ENCODE assay signal across 8 mouse cellular contexts in the genomic region with DNA sequence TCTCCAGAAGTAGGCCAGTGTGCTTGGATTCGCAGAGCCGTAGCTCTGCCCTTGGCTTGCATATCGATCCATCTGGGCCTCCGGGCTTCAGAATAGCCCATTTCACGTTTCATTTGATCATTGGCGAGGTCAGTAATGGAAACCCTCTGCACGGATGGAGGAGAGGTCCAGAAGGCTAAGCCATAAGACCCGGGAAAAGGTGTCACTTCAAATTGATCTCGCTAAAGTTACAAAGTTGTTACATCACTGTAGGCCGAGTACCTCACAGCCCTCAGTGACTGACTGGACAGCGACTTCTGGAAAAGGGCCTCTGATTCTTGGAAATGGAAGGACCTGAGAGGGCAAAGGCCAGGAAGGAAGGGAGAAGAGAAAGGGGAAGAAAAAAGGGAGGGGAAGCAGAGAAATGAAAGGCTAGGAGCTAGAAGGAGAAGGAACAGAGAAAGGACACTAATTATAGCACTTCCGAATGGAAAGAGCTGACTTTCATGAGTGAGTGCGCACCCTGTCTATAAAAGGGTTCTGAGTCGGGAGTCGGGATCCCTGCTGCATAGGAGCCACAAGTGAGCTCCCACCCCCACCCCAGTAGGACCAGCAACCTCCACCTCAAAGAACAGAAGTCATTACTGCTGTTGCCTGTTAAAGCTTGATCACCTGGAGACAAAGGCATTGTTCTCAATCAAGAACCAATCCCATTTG. TPM values are rescaled to one million over a fixed set of nuclear protein-coding genes. Genes with fewer than 3 reads are reported as not detected.
DNase-seq lines count a peak whose midpoint lies in the region; ATAC-seq and TF ChIP-seq lines count a peak whose summit lies in the region.

No protein-coding gene starts in this region.

- WGBS in embryonic facial prominence, embryonic 13.5 days, result 18% methylated on average over 15 of the region's 15 CpGs
- WGBS in intestine, embryonic 14.5 days, result 26% methylated on average over 15 of the region's 15 CpGs
- WGBS in neural tube, embryonic 12.5 days, result 13% methylated on average over 15 of the region's 15 CpGs

- peak overlapping the region; percentile 82 for H3K9ac ChIP-seq in embryonic facial prominence, embryonic 13.5 days
- H3K9ac ChIP-seq in intestine, embryonic 14.5 days (ENCODE audit: low read length), result peak overlapping the region; percentile 59; the same call in 1 of the 2 replicates
- H3K9ac ChIP-seq in neural tube, embryonic 12.5 days, result no peak overlapping the region

- peaks cover 26% of the 10 kb centered on the region for H3K4me1 ChIP-seq in embryonic facial prominence, embryonic 13.5 days
- H3K4me1 ChIP-seq in intestine, embryonic 14.5 days (replicated peaks; ENCODE audit: control insufficient read depth, insufficient read depth, low read length), result no peaks in the 10 kb centered on the region; the same call in 1 of the 2 replicates
- H3K4me1 ChIP-seq in neural tube, embryonic 12.5 days, result peaks cover 23% of the 10 kb centered on the region

- no peak for DNase-seq in layer of hippocampus, adult 2 months (ENCODE audit: low spot score in 2 of 2)
- no peak for DNase-seq in layer of hippocampus, adult 8-10 months (ENCODE audit: low spot score in 2 of 2)
- DNase-seq in intestine, embryonic 14.5 days (ENCODE audit: low spot score), result no peak
- DNase-seq in retina, embryonic 14.5 days (ENCODE audit: low spot score), result no peak
- no peak for DNase-seq in layer of hippocampus, postnatal 25 days (ENCODE audit: extremely low spot score in 1 of 2, low spot score in 1 of 2)
- no peak for DNase-seq in urinary bladder, adult 2 months (ENCODE audit: low spot score)

- ATAC-seq in embryonic facial prominence, embryonic 13.5 days (ENCODE audit: insufficient number of reproducible peaks, insufficient read depth, low FRiP score, low TSS enrichment, low read depth), result no peak
- ATAC-seq in intestine, embryonic 14.5 days (replicated peaks; ENCODE audit: low FRiP score, low TSS enrichment, low read depth), result 0 out of 2 replicates have a peak, but pooled peaks have one; percentile 9
- 0 out of 2 replicates have a peak, but pooled peaks have one; percentile 2 for ATAC-seq in neural tube, embryonic 12.5 days (ENCODE audit: low FRiP score, low read depth)

- H3K4me2 ChIP-seq in embryonic facial prominence, embryonic 13.5 days, result peak overlapping the region; percentile 93
- peak overlapping the region; percentile 62 for H3K4me2 ChIP-seq in intestine, embryonic 14.5 days (ENCODE audit: low read length)
- H3K4me2 ChIP-seq in neural tube, embryonic 12.5 days (replicated peaks), result peak overlapping the region; percentile 80

- H3K27ac ChIP-seq in layer of hippocampus, adult 2 months, result peak overlapping the region; percentile 92
- H3K27ac ChIP-seq in embryonic facial prominence, embryonic 13.5 days, result peak overlapping the region; percentile 75; the same call in 1 of the 2 replicates
- H3K27ac ChIP-seq in intestine, embryonic 14.5 days (ENCODE audit: low read depth), result no peak overlapping the region
- no peak overlapping the region for H3K27ac ChIP-seq in neural tube, embryonic 12.5 days

- no peaks in the 10 kb centered on the region for H3K36me3 ChIP-seq in embryonic facial prominence, embryonic 13.5 days
- no peaks in the 10 kb centered on the region for H3K36me3 ChIP-seq in intestine, embryonic 14.5 days (ENCODE audit: control insufficient read depth, insufficient read depth, low read length)
- no peaks in the 10 kb centered on the region for H3K36me3 ChIP-seq in neural tube, embryonic 12.5 days

- no peaks in the 10 kb centered on the region for H3K9me3 ChIP-seq in embryonic facial prominence, embryonic 13.5 days
- H3K9me3 ChIP-seq in intestine, embryonic 14.5 days (ENCODE audit: control insufficient read depth, low read length), result no peaks in the 10 kb centered on the region
- H3K9me3 ChIP-seq in neural tube, embryonic 12.5 days, result no peaks in the 10 kb centered on the region

- no peak for TF ChIP-seq CTCF in layer of hippocampus, adult 2 months (conservative IDR thresholded peaks at IDR 0.05)

- peaks cover 22% of the 10 kb centered on the region for H3K27me3 ChIP-seq in embryonic facial prominence, embryonic 13.5 days
- H3K27me3 ChIP-seq in intestine, embryonic 14.5 days (replicated peaks; ENCODE audit: control insufficient read depth, insufficient read depth, low read length), result peaks cover 19% of the 10 kb centered on the region
- peaks cover 20% of the 10 kb centered on the region; the same call in 1 of the 2 replicates for H3K27me3 ChIP-seq in neural tube, embryonic 12.5 days (replicated peaks)

- peak overlapping the region; percentile 83 for H3K4me3 ChIP-seq in layer of hippocampus, adult 2 months
- H3K4me3 ChIP-seq in embryonic facial prominence, embryonic 13.5 days, result peak overlapping the region; percentile 82
- peak overlapping the region; percentile 76 for H3K4me3 ChIP-seq in intestine, embryonic 14.5 days (ENCODE audit: low read depth, low read length)
- peak overlapping the region; percentile 75 for H3K4me3 ChIP-seq in neural tube, embryonic 12.5 days

RNA-seq across cellular contexts. Expression of a gene that starts 3.5 kb away (rescaled TPM):
- 10 to 100 TPM; 26.7 to 27.0 TPM for total RNA-seq in layer of hippocampus, adult 2 months (2021)
- total RNA-seq in layer of hippocampus, adult 8-10 months (2022), result 10 to 100 TPM; 26.1 to 30.8 (median 29.7) TPM
- polyA plus RNA-seq in embryonic facial prominence, embryonic 13.5 days (2015; fragmentation: Nextera tagmentation; extraction: Ambion mirVana), result 6.6 and 7.8 TPM in 2 replicates
- polyA plus RNA-seq in intestine, embryonic 14.5 days (2014; fragmentation: Nextera tagmentation; extraction: Ambion mirVana), result 5.5 and 5.6 TPM in 2 replicates
- 17.4 and 24.1 TPM in 2 replicates for polyA plus RNA-seq in neural tube, embryonic 12.5 days (2016; fragmentation: Nextera tagmentation; extraction: Ambion mirVana)
- total RNA-seq in layer of hippocampus, postnatal 25 days (2021), result 10 to 100 TPM; 25.3 to 27.6 TPM
- polyA plus RNA-seq in urinary bladder, adult 2 months (2012; rRNA removed), result 4.2 and 4.6 TPM in 2 replicates

Comparison
In these comparisons a context has a peak if more than half of its experiments do, and no peak if none do; other contexts are left out.
1. H3K27ac ChIP-seq: peak in layer of hippocampus, adult 2 months (single experiment) and embryonic facial prominence, embryonic 13.5 days (single experiment); none in intestine, embryonic 14.5 days (single experiment) and neural tube, embryonic 12.5 days (single experiment).
2. Peak in every context shown above with its lines, with median percentiles within 50 percentile points of each other: H3K4me3 ChIP-seq and H3K4me2 ChIP-seq.